Mouse (Mus musculus): ENCODE measurements around the gene Gpr107.

- TF ChIP-seq CTCF (IDR thresholded peaks at IDR 0.05; ENCODE audit: low read depth) (no peak), EP300 (IDR thresholded peaks at IDR 0.05; ENCODE audit: low read depth) (no peak)
These were observed 100.1 kb downstream of the Gpr107 start for GRCm38 (mm10) chr2:31252167-31252566.

Data from liver, postnatal 0 days (tissue).